Mouse (Mus musculus) c-Kit-negative CD71-positive TER-119-positive erythroid progenitor cells, embryonic 14.5 days (primary cell): ENCODE data around the gene Lpp.

ENCODE experiments used
- DNase-seq: peaks from one replicate; pipeline ENCODE4 v3.0.0-alpha.2; 2013; ENCODE audit warnings: low read depth, low spot score

Lpp gene

GRCm38 (mm10) chr16:24914393-24914751, 521.1 kb downstream of the Lpp start:
- no peak for DNase-seq

- no peak for DNase-seq
Measured at GRCm38 (mm10) chr16:24915470-24915869, 522.2 kb downstream of the Lpp start.

DNA sequence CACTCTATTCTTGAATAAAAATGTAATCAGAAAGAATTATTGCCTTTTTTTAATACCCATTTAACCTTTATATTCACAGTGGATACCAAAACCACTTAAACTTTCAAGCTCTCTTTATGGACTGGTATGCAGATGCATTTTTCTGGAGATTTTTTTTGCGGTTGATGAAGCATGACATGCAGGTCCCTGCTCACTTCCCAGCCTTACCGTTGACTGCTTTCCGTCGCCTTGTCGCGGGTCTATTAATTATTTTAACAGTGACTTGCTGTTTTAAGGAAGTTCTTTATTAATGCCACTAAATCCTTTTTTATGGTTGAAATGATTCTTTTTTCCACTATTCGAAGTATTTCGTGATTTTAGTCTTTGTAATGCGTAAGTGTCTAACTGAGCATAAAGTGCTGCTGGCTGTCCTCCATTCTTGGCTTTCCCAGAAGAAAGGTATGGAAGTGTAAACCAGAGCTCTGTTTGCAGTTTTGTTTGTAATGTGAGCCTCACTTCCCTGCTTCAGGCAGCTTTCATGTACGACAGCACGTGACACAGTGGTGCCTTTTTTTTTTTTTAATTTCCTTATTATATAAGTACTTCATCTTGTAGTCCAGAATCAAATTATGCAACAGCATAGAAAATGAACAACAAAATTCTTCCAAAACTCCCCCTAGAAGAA, 526.2 kb downstream of the Lpp start:
- DNase-seq, result no peak

DNA sequence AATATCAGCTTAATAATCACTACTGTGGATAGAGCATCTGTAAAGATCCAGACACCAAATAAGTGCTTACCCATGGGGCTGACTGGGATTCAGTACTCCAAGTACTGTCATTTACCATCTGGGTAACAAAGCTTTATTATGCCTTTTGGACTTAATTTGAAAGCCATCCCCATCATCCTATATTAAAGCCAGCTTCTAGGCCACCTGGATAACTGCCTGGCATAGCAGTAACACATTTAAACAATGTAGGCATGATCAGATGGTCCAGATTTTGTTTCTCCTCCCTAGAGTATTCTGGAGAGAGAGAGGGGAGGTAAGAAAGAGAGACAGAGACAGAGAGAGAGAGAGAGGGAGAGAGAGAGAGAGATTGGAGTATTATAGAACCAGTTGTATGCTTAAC, 536.8 kb downstream of the Lpp start:
- DNase-seq, result no peak

- no peak for DNase-seq
Measured at GRCm38 (mm10) chr16:24930621-24931020, 537.3 kb downstream of the Lpp start.

GRCm38 (mm10) chr16:24932816-24933215, 539.5 kb downstream of the Lpp start:
- no peak for DNase-seq

DNA sequence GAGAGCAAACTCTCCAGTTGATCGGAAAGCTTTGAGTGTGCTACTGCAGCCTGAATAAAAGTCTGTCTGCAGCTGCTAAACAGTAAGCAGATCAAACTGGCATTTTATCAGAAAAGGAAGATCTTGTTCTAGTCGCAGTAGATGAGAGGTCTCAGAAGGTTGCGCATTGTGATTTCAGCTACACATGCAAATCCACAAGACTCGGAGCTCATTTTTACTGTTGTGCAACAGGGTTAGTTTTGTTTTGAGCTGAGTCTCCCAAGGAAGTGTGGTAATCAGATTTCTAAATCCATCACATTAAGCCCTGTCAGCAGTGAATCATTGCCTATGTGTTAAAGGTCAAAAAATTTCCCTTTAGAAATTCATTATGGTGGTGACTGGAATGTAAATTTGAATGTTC, 540.4 kb downstream of the Lpp start:
- no peak for DNase-seq

DNA sequence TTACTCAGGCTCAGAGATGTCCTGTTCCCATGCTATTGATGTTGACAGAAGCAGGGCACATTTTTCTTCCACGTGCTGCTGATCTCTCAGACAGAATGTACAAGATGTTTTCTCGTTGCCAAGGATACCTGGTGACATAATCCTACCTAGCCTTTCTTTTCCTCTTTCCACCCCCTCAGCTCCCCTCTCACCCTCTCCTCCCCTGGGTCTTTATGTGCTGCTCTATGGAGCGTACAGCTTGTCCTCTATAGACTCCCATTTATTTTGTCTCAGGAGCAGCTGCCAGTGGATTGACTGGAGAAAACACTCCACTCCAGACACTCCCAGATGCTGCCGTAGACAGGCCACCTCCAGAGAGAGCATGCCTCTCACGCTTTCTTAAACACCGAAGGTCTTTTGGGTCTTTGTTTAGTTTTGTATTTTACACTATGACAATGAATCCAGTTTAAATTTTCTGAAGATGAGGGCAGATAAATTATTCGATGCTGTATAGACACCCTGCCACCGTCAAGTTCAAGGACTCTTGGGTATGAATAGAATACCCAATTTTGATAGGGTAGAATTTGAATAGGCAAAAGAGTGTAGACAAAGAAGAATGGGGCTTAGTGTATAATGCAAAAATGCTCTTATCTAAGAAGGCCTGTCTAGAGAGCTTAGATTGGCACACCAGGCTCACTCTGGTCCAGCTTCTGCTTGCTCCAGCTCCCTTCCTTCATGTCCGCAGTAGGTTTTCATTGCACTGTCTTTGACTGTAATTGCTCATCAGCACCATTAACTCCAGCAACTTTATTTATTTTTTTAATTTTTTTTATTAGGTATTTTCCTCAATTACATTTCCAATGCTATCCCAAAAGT, 548.2 kb downstream of the Lpp start:
- DNase-seq, result no peak

DNA sequence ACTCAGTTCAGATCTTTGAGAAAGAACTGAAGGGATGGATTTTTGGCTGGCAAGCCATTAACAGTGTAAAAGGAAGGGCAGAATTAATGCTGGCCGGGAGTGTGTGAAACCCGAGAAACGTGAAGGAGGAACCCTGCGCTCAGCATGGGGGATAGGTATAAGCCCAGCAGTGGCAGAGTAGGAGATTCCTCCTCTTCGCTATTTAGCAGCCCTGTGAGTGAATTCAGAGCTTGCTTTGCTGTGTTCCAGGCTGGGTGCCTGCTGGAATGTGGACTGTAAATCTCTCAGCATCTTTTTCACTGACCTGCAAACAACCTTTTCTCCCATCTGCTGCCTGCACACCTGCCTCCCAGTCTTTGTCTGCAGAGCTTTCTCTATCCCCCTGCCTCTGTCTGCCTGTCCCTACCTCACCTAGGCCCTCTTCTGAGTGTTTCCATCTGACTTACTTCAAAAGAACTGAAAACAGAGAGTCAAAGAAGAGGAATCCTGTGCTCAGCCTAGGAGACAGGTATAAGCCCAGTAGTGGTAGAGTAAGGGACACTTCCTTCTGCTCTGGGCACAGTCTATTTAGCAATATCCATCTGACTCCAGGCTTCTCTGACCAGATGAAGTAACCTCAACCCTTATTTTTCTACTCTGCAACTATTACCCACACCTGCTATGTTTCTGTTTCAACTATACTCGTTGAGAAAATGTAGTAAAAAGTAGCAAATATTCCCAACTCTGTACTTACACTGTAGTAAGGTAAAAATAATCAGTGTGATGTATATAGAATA, 550.4 kb downstream of the Lpp start:
- no peak for DNase-seq

- no peak for DNase-seq
Measured at GRCm38 (mm10) chr16:24946356-24946755, 553.0 kb downstream of the Lpp start.

- no peak for DNase-seq
Measured at GRCm38 (mm10) chr16:24947485-24947884, 554.2 kb downstream of the Lpp start.

DNA sequence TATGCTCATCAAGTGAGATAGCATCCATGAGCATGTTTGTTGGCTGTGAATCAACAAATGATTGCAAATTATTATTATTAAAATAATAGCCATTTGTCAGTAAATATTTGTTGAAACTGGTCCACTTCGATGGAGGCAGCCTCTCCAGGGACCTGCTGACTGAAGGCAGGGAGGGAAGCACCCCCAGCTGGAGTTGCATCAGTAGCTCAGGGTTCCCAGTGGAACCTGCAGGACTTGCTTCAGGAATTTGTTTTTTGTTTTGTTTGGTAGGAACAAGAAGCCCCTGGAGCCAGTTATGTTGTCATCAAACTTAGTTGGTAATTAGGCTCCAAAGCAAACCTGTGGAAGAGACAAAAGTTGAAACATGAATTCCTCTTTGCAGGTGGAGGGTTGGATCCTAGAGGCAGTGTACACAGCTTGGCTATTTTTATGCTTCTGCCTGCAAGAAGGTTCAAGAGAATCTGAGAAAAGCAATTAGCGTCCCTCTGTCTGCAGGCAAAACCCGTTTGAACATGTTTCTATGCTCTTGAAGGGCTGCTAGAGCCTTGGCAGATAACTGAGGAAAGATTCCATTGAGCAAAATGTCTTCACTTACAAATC, 554.9 kb downstream of the Lpp start:
- no peak for DNase-seq

- no peak for DNase-seq
Measured at GRCm38 (mm10) chr16:24949265-24949664, 556.0 kb downstream of the Lpp start.

GRCm38 (mm10) chr16:24950112-24950743, 556.9 kb downstream of the Lpp start:
- no peak for DNase-seq

DNA sequence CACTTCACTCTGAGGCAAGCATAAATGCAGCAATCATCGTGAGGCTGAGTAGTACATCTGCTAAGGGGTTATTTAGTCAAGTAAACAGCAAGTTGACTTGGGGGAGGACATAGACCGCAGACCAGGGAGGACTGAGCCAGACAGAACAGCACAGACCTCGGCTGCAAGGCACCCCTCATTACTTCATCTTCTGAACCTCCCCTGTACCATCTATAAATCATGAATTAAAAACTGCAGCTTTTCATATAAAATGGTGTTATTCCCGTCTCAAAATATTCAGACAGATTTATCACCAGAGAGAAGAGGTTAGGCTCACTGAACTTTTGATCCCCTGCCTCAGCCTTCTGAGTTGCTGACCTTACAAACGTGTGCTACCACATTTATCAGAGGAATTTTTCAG, 558.6 kb downstream of the Lpp start:
- DNase-seq, result no peak

GRCm38 (mm10) chr16:24955054-24955453, 561.7 kb downstream of the Lpp start:
- DNase-seq, result no peak

GRCm38 (mm10) chr16:24958661-24959060, 565.4 kb downstream of the Lpp start:
- DNase-seq, result no peak

- DNase-seq, result no peak
Measured at GRCm38 (mm10) chr16:24960901-24961806, 567.8 kb downstream of the Lpp start.

GRCm38 (mm10) chr16:24964311-24964710, 571.0 kb downstream of the Lpp start:
- no peak for DNase-seq

GRCm38 (mm10) chr16:24965091-24965490, 571.8 kb downstream of the Lpp start:
- no peak for DNase-seq

- DNase-seq, result no peak
Measured at GRCm38 (mm10) chr16:24966460-24966859, 573.2 kb downstream of the Lpp start.
